Mouse (Mus musculus) lung, postnatal 4 days (tissue): ENCODE measurements around the gene Nat8f2.

Source experiments
- DNase-seq, 2 experiments: peaks; one replicate each; pipeline ENCODE4 v3.0.0; 2021

The Nat8f2 gene

GRCm38 (mm10) chr6:85818338-85818737 is 50.6 kb downstream of the Nat8f2 start:
- no peak for DNase-seq
